Mouse (Mus musculus) erythroblast, adult 5-6 weeks (primary cell): ENCODE data around the gene Hspb7. TPM values are rescaled to one million over a fixed set of nuclear protein-coding genes. Genes with fewer than 3 reads are reported as not detected.

Experiments used
- ATAC-seq: replicated peaks from 2 replicates; pipeline ENCODE4 v1.8.0; 2016; ENCODE audit warnings: moderate number of reproducible peaks, mild to moderate bottlenecking, moderate TSS enrichment, inconsistent platforms; ENCODE audit not compliant: poor library complexity, low FRiP score, severe bottlenecking
- total RNA-seq, 2 experiments: library from RNA; stranded (forward) in 1 of 2; stranded (reverse) in 1 of 2; fragments of 150-400 nt in 1 of 2; fragments of 200-764, 138-1000 nt in 1 of 2; gene quantifications; 2 replicates each; pipeline versions ENCODE4 v1.2.3 to v1.2.4; 2015 to 2017; ENCODE audit warnings: low replicate concordance in 2 of 2

Gene Hspb7
- total RNA-seq, 2 experiments from 2014 or later, result not detected

DNA sequence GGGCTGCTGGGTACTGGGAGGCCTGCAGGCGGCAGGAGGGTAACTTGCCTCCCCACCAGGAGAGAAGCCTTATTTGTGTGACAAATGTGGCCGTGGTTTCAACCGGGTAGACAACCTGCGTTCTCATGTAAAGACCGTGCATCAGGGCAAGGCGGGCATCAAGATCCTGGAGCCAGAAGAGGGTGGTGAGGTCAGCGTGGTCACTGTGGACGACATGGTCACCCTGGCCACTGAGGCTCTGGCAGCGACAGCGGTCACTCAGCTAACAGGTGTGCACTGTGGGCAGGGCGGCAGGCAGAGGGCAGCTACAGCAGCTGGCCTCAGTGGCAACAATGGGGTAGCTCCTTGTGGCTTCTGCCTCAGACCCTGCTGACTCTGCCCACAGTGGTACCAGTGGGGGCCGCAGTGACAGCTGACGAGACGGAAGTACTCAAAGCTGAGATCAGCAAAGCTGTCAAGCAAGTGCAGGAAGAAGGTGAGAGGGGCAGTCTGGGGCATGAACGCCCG, 45.8 kb downstream of the Hspb7 start:
- ATAC-seq, result no peak

DNA sequence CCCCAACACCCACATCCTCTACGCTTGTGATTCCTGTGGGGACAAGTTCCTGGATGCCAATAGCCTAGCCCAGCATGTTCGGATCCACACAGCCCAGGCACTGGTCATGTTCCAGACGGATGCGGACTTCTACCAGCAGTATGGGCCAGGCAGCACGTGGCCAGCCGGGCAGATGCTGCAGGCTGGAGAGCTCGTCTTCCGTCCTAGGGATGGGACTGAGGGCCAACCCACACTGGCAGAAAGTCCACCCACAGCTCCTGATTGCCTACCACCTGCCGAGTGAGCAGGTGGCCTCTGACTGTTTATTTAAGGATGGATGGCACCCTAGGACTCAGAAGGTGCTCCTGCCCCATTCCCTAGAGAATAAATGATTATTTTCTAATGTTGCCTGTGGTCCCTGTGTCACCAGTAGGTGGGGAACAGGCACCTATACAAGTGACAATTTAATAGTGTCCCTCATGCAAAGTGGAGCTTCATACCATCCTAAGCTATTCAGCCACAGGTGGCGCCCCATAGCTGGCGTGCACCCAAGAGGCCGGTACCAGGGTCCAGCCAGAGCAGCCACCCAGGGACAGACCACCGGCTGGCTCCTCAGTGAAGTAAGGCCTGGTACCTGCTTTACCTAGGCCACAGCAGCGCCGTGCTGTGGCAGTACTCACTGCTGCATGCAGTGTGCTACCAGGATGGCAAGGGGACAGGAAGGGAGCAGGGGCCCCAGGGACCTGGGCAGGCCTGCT, 46.4 kb downstream of the Hspb7 start:
- no peak for ATAC-seq

DNA sequence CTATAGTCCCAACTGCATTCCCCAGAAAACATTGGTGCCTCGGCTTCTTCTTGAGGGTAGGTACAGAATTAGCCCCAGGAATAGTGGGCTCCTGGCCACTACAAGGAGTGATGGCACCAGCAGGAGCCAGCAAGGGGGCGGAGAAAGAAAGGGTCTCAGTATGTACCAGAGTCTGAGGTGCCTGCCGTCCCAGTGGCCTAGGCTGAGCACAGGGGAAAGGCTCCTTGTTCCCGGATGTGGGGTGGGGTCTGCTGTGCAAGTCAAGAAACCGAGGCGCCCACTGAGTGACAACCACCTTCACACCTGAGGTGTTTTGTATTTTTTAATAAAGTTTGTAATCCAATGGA, 47.0 kb downstream of the Hspb7 start:
- no peak for ATAC-seq

DNA sequence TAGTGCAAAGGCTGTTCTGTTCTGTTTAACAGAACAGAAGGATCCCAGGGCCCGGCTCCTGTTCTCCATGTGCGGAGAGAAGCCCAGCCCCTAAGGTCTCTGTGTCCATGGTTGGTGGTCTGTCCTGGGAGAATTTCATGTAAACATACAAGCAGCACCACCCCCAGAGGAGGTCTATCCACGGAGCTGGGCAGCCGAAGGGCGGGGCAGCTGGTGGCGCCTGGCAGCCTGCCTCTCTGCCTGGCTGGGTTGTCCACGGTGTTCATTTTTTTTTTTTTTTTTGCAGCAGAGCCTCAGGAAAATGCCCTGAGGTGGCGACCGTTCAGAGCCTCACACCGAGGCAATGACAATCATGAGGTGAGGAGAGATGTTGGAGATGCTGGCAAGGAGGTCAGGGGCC, 48.0 kb downstream of the Hspb7 start:
- no peak for ATAC-seq

DNA sequence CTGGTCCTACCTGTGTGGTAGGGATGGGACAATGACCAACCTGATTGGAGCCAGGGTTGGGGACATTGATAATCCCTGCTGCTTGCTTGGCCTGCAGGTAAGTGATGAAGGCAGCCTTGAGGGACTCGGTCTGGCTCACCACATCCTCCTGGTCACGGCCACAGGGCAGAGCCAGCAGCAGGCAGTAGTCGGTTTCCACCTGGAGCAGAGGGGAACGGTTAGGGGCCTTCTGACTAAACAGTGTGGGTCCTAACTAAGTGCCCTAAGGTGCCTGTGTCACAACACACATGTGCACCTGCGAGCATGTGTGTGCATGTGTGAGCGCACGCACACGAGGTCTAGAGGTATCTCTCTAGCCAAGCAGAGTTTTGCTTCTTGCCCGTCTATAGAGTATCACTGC, 48.8 kb downstream of the Hspb7 start:
- no peak for ATAC-seq

DNA sequence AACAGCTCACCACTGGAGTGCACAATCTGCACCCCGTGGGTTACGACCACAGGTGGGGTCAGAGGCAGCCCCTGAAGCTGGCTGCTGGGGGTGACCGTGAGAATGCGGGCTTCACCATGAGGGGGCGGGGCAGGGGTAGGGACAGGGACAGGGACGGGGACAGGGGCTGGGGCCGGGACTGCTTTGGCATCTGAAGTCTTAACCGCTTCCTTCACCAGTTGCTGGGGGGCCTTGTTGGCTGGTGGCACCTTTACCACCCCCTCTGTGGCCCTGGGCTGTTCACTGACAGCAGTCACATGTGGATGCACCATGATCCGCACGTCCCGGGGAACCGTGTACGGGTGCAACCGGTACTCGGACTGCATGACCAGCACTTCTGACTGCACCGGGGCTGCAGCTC, 50.9 kb downstream of the Hspb7 start:
- ATAC-seq, result no peak

DNA sequence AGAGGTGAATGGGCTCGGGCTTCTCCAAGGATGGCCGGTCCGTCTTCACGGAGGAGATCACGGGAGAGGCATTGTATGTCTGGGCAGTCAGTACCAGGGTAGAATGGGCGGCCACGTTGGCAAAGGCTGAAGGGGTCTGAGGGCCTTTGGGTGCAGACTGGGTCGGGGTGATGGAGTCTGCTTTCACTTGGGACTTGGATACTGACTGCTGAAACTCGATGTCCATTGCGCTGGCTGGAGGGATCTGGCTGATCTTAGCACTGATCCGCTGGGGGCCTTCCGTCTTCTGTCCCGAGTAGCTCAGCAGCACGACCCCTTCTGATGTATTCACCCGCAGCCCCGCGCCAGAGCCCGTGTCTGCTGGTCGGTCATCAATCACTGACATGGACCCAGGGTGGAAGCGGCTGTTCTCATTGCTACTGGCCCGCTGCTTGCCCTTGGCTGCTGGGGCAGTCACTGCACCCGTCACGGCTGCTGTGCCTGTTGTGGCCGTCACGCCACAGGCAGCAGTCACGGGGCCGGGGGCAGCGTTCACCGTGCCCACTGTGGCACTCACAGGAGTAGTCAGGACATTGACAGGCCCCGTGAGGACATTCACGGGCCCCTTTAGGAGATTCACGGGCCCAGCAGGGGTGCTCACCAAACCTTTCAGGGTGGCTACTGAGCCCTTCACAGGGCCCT, 52.2 kb downstream of the Hspb7 start:
- ATAC-seq, result no peak

DNA sequence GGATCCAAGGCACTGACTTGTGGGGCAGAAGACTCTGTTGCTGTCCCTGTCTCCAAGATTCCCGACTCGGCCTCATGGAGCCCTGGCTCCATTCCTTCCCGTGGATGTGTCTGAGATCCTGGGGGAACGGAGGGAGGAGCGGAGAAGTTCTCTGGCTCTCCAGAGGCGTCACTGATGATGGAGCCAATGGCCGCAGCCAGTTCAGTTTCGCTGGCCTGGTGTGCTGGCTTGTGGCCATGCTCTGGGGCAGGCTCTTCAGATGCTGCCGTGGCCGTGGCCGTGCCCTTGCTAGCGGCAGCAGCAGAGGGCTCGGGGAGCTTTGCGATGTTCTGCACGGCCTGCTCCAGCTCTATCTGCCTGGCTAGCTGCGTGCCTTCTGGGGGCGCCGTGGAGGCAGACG, 53.9 kb downstream of the Hspb7 start:
- no peak for ATAC-seq

Other genes starting within 250 kb of the Hspb7 start
- gene Rsg1, start 206.8 kb upstream of the Hspb7 start, total RNA-seq (2015; ENCODE audit: low replicate concordance), result not detected in 2 replicates
- gene Rsg1, start 206.8 kb upstream of the Hspb7 start, total RNA-seq (2017; ENCODE audit: low replicate concordance), result 0.42 TPM in 1 of 2 replicates, not detected in the other
- gene Arhgef19, start 181.3 kb upstream of the Hspb7 start, total RNA-seq (2015; ENCODE audit: low replicate concordance), result not detected in 2 replicates
- not detected in 2 replicates for gene Arhgef19, start 181.3 kb upstream of the Hspb7 start, total RNA-seq (2017; ENCODE audit: low replicate concordance)
- gene Epha2, start 119.5 kb upstream of the Hspb7 start, total RNA-seq (2015; ENCODE audit: low replicate concordance), result not detected in 2 replicates
- 0.14 TPM in 1 of 2 replicates, not detected in the other for gene Epha2, start 119.5 kb upstream of the Hspb7 start, total RNA-seq (2017; ENCODE audit: low replicate concordance)
- gene Fam131c, start 52.6 kb upstream of the Hspb7 start, total RNA-seq (2015; ENCODE audit: low replicate concordance), result not detected in 2 replicates
- not detected in 2 replicates for gene Fam131c, start 52.6 kb upstream of the Hspb7 start, total RNA-seq (2017; ENCODE audit: low replicate concordance)
- gene Clcnka, start 22.1 kb upstream of the Hspb7 start, total RNA-seq (2015; ENCODE audit: low replicate concordance), result not detected in 2 replicates
- not detected in 2 replicates for gene Clcnka, start 22.1 kb upstream of the Hspb7 start, total RNA-seq (2017; ENCODE audit: low replicate concordance)
- not detected in 2 replicates for gene Clcnkb, start 4.8 kb upstream of the Hspb7 start, total RNA-seq (2015; ENCODE audit: low replicate concordance)
- gene Clcnkb, start 4.8 kb upstream of the Hspb7 start, total RNA-seq (2017; ENCODE audit: low replicate concordance), result not detected in 2 replicates
- gene Srarp, start 15.3 kb downstream of the Hspb7 start, total RNA-seq (2015; ENCODE audit: low replicate concordance), result not detected in 2 replicates
- 0.70 TPM in 1 of 2 replicates, not detected in the other for gene Srarp, start 15.3 kb downstream of the Hspb7 start, total RNA-seq (2017; ENCODE audit: low replicate concordance)
- 6.3 TPM in 1 of 2 replicates, not detected in the other for gene Zbtb17, start 23.9 kb downstream of the Hspb7 start, total RNA-seq (2015; ENCODE audit: low replicate concordance)
- 2.6 and 4.3 TPM in 2 replicates for gene Zbtb17, start 23.9 kb downstream of the Hspb7 start, total RNA-seq (2017; ENCODE audit: low replicate concordance)
- 38.0 and 60.7 TPM in 2 replicates for gene Spen, start 117.8 kb downstream of the Hspb7 start, total RNA-seq (2015; ENCODE audit: low replicate concordance)
- gene Spen, start 117.8 kb downstream of the Hspb7 start, total RNA-seq (2017; ENCODE audit: low replicate concordance), result 35.6 and 63.0 TPM in 2 replicates
- 0.63 TPM in 1 of 2 replicates, not detected in the other for gene Fblim1, start 185.3 kb downstream of the Hspb7 start, total RNA-seq (2015; ENCODE audit: low replicate concordance)
- 0.56 and 1.1 TPM in 2 replicates for gene Fblim1, start 185.3 kb downstream of the Hspb7 start, total RNA-seq (2017; ENCODE audit: low replicate concordance)
- not detected in 2 replicates for gene Tmem82, start 197.9 kb downstream of the Hspb7 start, total RNA-seq (2015; ENCODE audit: low replicate concordance)
- 0.34 TPM in 1 of 2 replicates, not detected in the other for gene Tmem82, start 197.9 kb downstream of the Hspb7 start, total RNA-seq (2017; ENCODE audit: low replicate concordance)
- not detected in 2 replicates for gene Slc25a34, start 203.0 kb downstream of the Hspb7 start, total RNA-seq (2015; ENCODE audit: low replicate concordance)
- gene Slc25a34, start 203.0 kb downstream of the Hspb7 start, total RNA-seq (2017; ENCODE audit: low replicate concordance), result not detected in 2 replicates
- 2.9 and 10.7 TPM in 2 replicates for gene Plekhm2, start 244.1 kb downstream of the Hspb7 start, total RNA-seq (2015; ENCODE audit: low replicate concordance)
- gene Plekhm2, start 244.1 kb downstream of the Hspb7 start, total RNA-seq (2017; ENCODE audit: low replicate concordance), result 2.0 and 4.3 TPM in 2 replicates